Mouse (Mus musculus) layer of hippocampus, adult 8-10 months (tissue): ENCODE measurements at regions not wholly inside any gene's neighbourhood (a gene's known extent, or its start where the extent isn't known, plus 50 kb on each side); places are given as distances from the start of the nearest gene placed in this dataset.

ENCODE experiments used
- DNase-seq, 2 experiments: peaks; one replicate each; pipeline ENCODE4 v3.0.0; 2022; ENCODE audit warnings: low spot score in 2 of 2
- microRNA-seq, 2 experiments: library from miRNA; unstranded; fragments of <30 nt; microRNA quantifications; one replicate each; pipeline ENCODE4 v1.2.0; 2022

DNA sequence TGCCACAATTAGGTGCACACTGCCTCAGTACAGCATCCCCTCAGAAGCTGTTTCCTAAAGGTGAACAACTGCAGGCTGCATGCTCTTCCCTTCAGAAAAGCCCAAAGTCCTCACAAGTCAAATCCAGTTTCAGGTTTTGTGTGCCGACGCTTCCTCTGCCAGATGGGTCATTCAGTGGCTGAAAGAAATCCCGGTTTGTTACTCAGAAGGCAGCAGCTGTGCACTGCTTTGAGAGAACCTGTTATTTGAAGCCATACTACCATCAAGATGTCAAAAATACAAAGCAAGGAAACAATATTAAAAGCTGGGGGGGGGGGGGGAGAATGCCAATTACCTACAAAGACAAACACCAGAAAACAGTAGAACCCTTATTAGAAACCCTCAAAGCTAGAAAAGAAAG, 678.7 kb downstream of the Utrn start:
- no peak for DNase-seq

DNA sequence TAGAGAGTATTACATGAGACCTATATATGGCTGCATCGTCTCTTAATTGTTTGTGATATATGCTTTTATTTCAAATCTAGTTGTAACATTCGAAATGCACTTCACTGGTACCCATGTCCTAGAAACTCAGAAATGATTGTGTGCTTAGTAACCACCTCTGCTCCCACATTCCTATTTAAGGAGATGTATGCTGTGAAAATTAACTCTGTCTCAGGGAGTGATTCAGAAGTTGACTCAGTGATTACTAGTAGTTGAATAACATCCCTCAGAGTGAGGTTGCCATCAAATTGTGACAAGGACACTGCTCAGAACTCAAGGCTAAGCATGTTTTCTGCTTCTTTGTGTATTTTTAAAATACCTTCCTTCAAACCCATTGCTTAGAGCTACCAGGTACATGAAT, 661.9 kb downstream of the Utrn start:
- no peak for DNase-seq

DNA sequence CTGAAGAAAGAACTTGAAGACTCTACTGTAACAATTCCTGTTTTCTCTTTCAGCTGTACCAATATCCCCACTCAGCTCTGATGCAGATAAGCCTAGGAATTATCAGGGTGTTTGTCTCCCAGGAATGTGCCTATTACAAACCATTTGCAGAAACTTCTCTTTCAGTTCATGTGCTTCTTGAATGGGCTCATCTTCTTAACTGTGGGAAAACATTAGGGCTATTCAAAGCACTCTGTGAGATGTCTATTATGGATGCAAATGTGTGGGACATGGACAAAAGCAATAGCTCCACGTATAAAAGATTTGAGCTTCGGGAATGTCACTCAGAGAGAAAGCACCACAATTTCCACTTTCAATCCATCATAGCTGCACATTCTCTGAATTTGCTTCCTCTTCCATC, 659.0 kb downstream of the Utrn start:
- no peak for DNase-seq

DNA sequence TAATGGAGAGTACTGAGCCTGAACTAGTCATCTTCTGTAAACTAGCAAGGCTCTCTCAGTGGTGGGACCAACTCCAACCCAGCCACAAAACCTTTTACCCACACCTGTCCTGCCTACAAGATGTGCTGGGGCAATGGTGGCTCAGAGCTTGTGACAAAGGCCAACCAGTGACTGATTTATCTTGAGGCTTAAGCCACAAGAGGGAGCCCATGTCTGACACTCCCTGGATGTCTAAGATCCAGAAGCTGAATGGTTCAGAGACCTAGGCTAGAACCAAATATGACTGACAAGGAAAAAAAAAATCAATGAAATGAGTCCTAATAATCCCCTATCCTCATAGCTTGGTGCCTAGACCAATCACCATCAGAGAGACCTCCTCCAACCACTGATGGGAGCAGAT, 650.3 kb downstream of the Utrn start:
- DNase-seq = no peak

DNA sequence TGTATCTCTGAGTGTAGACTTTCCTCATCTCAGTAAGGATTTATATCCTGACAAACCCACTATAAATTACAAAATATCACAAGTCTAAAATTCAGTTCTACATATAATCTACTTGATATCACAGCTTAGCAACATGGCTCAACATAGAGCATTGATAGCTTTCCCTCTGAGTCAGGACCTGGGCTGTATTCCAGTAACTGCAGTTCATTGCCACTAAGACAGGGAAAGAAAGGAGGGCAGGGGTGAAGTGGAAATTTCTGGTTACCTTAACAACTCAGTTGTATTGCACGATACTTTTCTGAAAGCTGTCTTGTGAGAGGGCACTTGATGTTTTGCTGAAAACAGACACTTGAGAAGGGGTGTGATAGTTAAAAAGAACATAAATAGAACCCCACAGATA, 635.0 kb downstream of the Utrn start:
- DNase-seq = no peak

DNA sequence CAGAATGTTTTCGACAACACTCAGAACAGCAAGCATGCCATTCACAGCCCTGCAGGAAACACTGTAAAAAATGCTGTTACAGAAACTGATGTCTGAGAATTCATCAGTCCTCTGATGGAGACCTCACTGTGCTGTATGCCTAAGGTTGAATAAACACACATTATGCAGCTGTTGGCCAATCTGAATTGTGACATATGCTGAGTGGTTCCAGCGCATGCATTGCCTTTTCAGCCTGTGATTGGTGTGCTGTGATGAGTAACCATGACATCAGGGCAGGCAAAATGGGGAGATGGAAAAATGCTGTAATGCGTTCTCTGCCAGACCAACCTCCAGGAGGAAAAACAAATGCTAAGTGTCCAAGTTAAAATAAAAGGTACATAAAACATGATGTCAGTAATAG, 620.3 kb downstream of the Utrn start:
- DNase-seq = peak; percentile 4 to 13

DNA sequence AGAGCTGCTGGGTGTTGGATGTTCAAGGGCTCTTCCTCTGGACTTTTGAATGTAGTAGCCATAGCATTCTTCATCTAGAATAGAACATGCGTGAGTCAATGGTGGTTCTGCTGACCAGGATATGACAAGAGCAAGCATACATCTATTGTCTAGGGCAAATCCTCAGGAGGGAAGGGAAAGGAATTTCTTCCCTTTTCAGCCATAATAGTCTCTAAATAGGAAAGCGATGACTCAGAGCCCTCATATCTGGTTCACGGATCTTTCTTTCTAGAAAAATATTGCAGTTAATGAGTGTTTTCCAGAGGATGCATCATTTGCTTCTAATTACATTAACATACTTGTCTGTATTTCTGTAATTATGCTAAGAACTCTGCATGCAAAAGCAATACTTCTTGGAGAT, 615.9 kb downstream of the Utrn start:
- no peak for DNase-seq

DNA sequence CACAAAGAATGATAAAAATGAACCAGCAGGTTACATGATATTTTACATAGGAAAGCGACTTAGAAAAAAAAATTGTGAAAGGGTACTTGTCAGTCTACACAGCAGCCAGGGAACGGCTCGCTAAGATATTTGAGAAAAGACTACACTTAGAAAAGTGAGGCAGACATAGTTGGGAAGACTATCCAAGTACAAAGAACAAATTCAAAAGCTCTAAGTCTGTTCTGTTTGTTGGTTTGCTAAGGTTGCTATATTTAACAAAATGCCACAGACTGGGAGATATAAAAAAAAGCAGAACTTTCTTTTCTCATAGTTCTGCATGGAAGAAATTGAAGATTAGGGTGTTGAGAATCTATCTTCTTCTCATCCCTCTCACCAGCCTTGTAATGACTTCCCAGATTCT, 583.5 kb downstream of the Utrn start:
- no peak for DNase-seq

DNA sequence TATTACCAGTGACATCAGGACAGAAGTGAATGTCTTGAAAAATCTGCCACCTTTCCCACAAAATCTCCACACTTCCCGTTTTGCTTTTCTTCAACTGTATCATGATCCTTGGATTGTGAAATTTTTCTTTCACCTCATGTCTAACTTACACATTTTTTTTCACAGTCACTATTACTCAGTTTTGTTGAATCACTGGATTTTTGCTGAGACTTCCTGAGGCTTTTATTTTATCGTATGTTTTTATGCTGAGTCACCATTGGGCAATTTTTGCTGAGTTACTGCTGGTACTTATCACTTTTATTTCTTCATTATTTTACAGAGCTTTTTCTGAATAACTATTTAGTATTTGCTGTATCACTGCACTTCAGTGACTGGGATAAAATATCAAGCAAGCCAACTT, 570.3 kb downstream of the Utrn start:
- DNase-seq = no peak

DNA sequence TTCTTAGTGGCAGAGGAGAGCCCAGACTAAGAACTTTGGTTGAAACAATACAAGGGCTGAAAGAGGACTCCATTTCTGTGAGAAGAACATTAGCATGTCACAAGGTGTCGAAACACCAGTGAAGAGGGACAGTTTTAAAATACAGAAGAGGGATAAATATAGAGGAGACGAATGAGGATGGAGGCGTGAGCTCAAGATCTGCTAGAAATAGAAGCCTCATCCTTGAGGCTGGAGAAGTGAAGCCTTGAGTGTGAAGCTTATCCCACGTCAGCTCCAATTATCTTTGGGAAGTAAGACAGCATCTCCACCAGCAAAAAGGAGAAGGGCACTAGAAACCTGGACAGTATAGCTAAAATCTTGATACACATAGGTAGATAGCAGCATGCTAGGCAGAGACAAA, 566.8 kb downstream of the Utrn start:
- no peak for DNase-seq

DNA sequence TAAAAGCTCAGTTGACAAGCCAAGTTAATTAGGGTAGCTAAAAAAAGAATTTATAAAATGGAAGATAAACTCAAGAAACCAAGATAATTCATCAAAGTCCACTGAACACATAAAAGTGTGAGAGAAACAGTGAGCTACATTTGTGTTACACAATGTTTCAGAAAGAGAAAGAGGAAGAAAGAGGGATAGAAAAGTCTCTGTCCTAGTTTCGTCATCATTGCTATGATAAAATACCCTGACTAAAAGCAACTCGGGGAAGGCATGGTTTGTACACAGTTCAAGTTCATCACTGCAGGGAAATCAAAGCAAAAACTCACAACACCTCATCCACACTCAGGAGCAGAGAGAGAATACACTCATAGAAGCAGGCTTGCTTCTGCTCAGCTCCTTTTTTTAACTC, 548.9 kb downstream of the Utrn start:
- no peak for DNase-seq

Small RNA genes lying in the stretch of these regions (microRNA-seq; reads per million reads assigned to microRNA genes)
- 0 reads per million in 2 experiments for gene Gm22194
